Mouse (Mus musculus): ENCODE measurements around the gene Myl4. TPM values are rescaled to one million over a fixed set of nuclear protein-coding genes. Genes with fewer than 3 reads are reported as not detected.

Gene Myl4
- polyA plus RNA-seq, 1 experiment, result 3.4 TPM

DNA sequence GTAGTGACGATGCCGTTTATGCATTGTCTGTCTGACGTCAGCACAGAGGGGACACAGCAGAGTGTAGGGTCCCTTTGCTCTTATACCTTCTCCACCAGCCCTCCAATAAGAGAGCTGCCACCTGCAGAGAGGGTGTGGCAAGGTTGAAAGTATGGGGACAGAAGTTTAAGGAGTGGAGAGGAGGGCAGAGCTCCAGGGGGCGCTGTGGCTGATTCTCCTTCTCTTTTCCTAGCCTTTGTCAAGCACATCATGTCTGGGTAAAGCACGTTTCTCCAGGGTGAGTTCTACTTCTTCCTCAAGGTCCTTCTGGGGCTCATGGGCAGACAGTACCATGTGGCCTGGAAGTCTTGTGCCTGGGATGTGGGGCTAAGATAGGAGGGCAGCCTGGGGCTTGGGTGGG lies 35.0 kb downstream of the Myl4 start:
- no peak for TF ChIP-seq CTCF (IDR thresholded peaks at IDR 0.05; ENCODE audit: borderline replicate concordance, extremely low read depth, insufficient read depth, insufficient read length)
- TF ChIP-seq POLR2A (IDR thresholded peaks at IDR 0.05; ENCODE audit: borderline replicate concordance, extremely low read depth, insufficient read depth, insufficient read length, poor library complexity, severe bottlenecking), result no peak

DNA sequence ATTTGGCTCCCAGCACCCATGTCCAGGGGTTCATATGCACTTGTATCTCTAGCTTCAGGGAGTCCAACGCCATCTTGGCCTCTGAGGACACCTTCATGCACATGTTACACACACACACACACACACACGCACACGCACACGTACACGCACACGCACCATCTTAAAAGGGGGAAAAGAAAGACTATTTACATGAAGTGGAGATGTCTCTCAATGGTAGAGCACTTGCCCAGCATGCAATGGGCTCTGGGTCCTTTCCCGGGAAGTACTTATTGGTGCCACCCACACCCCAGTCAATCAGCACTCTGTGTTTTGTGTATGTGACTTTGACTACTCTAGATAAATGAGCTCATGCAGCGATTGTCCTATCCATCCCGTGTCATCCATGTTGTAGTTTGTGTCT lies 37.4 kb downstream of the Myl4 start:
- TF ChIP-seq CTCF (IDR thresholded peaks at IDR 0.05; ENCODE audit: borderline replicate concordance, extremely low read depth, insufficient read depth, insufficient read length), result no peak
- TF ChIP-seq POLR2A (IDR thresholded peaks at IDR 0.05; ENCODE audit: borderline replicate concordance, extremely low read depth, insufficient read depth, insufficient read length, poor library complexity, severe bottlenecking), result no peak
- DNase-seq (ENCODE audit: low read depth), result no peak

More for the DNA sequence above, 35.0 kb downstream of the Myl4 start:
- DNase-seq (ENCODE audit: low read depth), result no peak

DNA sequence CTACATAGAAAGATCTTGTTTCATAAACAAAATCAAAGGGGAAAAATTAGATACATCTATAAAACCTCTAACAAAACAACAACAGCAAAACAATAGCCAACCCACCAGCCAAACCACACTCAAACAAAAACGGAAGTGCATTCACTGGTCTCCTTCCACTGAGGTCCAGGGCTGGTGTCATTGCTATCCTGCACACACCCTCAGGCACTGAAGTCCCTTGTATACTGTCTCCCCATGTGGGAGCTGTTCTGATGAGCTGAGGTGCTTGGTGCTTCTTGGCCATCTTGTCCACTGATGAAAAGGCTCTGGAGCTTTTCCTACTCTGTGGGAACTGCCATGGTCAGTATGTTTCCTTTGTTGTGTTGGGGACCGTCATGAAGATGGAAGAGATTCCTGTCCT lies 38.0 kb downstream of the Myl4 start:
- no peak for DNase-seq (ENCODE audit: low read depth)
- TF ChIP-seq CTCF (IDR thresholded peaks at IDR 0.05; ENCODE audit: borderline replicate concordance, extremely low read depth, insufficient read depth, insufficient read length), result no peak
- no peak for TF ChIP-seq POLR2A (IDR thresholded peaks at IDR 0.05; ENCODE audit: borderline replicate concordance, extremely low read depth, insufficient read depth, insufficient read length, poor library complexity, severe bottlenecking)

DNA sequence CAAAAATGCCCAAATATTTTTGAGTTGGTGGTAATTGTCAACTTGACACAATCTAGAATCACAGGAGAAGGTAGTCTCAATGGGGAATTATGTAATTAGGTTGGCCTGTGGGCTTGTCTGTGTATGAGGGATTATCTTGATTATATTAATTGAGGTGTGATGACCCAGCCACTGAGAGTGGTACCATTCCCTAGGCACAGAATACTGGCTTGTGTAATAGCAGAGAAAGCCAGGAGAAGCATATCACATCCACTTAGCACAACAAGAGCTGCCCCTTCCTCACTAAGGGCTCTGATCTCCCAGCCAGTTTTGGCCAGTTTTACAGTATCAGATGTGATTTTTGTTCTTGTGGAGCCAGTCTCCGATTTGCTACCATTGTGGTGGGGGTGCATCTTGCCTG lies 39.1 kb downstream of the Myl4 start:
- DNase-seq (ENCODE audit: low read depth), result no peak
- no peak for TF ChIP-seq POLR2A (IDR thresholded peaks at IDR 0.05; ENCODE audit: borderline replicate concordance, extremely low read depth, insufficient read depth, insufficient read length, poor library complexity, severe bottlenecking)
- TF ChIP-seq CTCF (IDR thresholded peaks at IDR 0.05; ENCODE audit: borderline replicate concordance, extremely low read depth, insufficient read depth, insufficient read length), result no peak

DNA sequence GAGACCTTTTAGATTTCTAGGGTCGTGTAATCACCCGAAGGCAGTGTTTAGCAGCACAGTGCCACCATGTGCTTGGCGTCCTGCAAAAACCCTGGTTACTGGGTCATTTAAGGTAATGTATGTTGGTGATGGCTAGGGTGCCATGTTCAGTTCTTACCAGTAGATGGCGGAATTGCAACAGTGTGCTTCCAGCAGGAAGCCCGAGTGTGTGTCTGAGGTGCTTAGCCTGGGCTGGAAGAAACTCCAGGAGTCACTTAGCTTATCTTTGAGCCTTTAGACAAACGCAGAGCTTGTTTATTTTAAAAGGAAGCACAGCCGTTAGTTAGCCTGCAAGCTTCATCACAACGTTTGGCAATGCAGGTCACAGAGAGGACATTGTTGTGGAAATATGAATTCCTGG lies 39.7 kb downstream of the Myl4 start:
- peak; percentile 88 for DNase-seq (ENCODE audit: low read depth)
- TF ChIP-seq CTCF (IDR thresholded peaks at IDR 0.05; ENCODE audit: borderline replicate concordance, extremely low read depth, insufficient read depth, insufficient read length), result peak; percentile 83
- TF ChIP-seq POLR2A (IDR thresholded peaks at IDR 0.05; ENCODE audit: borderline replicate concordance, extremely low read depth, insufficient read depth, insufficient read length, poor library complexity, severe bottlenecking), result no peak

DNA sequence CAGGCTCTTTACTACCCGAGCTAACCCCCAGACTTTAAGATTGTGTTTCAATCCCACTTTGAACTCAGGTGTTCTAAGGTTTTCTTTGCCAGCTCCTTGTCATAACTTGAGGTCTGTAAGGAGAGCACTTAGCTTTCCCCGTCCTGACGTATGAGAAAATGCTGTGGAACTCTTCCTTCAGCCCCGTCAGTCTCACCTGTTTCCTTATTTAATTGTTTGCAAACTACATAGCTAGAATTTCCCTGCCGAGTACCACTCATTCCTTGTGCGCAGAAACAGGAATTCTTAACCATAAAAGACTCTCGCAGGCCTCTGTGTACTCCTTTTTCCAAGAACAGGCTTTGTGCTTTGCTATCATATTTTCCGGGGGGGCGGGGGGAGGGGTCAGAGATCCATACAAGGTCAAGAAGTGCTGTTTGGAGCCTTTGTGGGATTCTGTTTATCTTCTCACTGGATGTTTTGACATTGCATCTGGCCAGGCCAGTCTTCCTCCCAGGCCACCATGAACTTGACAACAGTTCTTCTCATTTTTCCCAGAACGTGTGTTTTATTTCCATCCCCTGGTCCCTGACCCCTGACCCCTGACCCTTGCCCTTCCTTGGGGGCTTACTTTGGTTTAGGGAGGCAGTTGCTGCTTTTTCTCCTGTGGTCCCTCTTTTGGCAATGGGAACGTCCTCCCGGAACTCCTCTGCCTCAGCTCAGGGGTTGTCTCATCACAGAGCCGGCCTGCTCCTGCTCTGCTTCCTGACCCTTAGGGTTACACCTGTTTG lies 41.8 kb downstream of the Myl4 start:
- TF ChIP-seq POLR2A (IDR thresholded peaks at IDR 0.05; ENCODE audit: borderline replicate concordance, extremely low read depth, insufficient read depth, insufficient read length, poor library complexity, severe bottlenecking) (no peak), CTCF (IDR thresholded peaks at IDR 0.05; ENCODE audit: borderline replicate concordance, extremely low read depth, insufficient read depth, insufficient read length) (no peak)
- no peak for DNase-seq (ENCODE audit: low read depth)

DNA sequence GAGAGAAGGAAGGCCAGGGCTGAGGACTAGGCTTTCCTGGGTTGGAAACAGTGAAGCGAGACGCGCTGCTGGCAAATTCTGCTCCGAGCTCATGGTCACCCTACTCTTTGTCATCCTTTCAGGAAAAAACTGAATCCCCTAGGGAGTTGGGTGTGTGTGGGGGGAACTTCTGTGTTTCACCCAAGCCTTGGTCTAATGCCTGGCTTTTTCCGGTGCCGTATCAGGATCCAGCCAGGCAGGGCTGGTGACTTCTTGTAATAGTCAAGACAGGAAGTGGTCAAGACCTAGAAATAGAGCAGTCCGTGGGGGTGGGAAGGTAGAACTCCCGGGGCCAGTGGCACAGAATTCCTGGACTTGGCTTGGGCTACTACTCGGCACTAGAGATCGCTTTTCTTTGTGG lies 45.9 kb downstream of the Myl4 start:
- DNase-seq (ENCODE audit: low read depth), result no peak
- no peak for TF ChIP-seq CTCF (IDR thresholded peaks at IDR 0.05; ENCODE audit: borderline replicate concordance, extremely low read depth, insufficient read depth, insufficient read length)
- TF ChIP-seq POLR2A (IDR thresholded peaks at IDR 0.05; ENCODE audit: borderline replicate concordance, extremely low read depth, insufficient read depth, insufficient read length, poor library complexity, severe bottlenecking), result no peak

DNA sequence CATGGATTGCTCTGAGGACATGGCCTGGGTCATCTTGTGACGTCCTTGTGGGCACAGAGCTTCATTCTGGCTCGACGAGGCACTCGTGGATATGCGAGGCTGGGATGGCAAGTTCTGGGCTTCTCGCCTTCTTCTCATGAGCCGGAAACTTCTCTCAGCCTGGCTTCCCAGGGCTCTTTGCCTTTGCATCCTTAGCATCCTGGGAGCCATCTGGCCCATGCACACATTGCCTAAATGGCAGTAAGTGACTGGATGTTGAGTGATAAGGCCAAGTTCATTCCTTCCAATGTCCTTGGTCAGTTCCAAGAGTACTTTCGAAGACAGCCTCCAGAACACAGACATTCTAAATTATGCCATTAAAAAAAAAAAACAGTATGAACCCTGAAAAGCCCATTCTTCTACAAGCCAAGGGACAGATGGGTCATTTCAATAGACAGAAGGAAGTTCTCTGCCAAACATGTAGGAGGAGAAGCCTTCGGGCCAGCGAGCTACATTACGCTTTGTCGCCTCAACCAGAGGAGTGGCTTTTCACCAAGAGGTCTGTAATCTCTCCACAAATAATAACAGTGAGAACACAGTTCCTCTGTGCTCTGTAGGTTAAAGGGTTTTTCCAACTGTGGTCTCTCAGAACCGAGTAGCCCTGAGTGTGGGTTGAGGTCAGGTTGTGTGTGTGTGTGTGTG lies 48.9 kb downstream of the Myl4 start:
- no peak for DNase-seq (ENCODE audit: low read depth)
- TF ChIP-seq CTCF (IDR thresholded peaks at IDR 0.05; ENCODE audit: borderline replicate concordance, extremely low read depth, insufficient read depth, insufficient read length) (no peak), POLR2A (IDR thresholded peaks at IDR 0.05; ENCODE audit: borderline replicate concordance, extremely low read depth, insufficient read depth, insufficient read length, poor library complexity, severe bottlenecking) (no peak)

DNA sequence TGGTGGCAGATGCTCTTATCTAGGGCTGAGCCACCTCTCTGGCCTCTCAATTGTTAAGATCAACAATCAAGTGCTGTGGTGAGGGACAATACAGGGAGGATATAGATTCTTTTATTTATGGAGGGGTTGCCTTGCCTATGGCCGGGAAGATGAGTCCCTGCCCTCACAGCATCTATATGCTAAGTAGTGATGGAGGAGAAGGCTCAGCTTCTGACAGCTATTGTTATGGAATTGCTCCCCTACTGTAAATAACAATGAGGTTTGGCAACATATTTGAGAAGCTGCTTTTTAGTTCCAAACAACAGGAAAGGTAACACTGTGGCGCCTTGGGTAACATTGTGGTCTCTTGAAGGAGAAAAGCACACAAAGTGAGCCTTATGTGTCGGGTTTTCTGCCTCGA lies 50.2 kb downstream of the Myl4 start:
- no peak for TF ChIP-seq POLR2A (IDR thresholded peaks at IDR 0.05; ENCODE audit: borderline replicate concordance, extremely low read depth, insufficient read depth, insufficient read length, poor library complexity, severe bottlenecking)
- no peak for TF ChIP-seq CTCF (IDR thresholded peaks at IDR 0.05; ENCODE audit: borderline replicate concordance, extremely low read depth, insufficient read depth, insufficient read length)
- DNase-seq (ENCODE audit: low read depth), result no peak

DNA sequence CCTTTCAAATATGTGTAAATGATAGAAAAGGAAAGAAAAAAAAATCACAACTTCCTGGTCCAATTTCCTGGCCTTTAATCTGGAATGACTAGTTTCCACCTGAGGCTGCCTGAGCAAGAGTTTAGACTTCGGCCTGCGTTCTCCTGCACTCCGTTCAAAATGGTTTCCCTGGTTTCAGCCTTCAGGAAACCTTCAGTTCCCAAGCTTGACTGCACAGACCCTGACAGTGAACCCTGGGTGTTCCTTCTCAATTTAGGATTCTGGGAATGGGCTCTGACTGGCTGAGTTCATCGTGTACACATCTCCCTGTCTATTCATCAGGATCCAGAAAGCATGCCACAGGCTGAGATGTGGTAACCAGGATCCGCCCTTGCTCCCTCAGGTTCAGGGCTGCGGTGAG lies 53.7 kb downstream of the Myl4 start:
- DNase-seq (ENCODE audit: low read depth), result no peak
- TF ChIP-seq CTCF (IDR thresholded peaks at IDR 0.05; ENCODE audit: borderline replicate concordance, extremely low read depth, insufficient read depth, insufficient read length), result no peak
- no peak for TF ChIP-seq POLR2A (IDR thresholded peaks at IDR 0.05; ENCODE audit: borderline replicate concordance, extremely low read depth, insufficient read depth, insufficient read length, poor library complexity, severe bottlenecking)

DNA sequence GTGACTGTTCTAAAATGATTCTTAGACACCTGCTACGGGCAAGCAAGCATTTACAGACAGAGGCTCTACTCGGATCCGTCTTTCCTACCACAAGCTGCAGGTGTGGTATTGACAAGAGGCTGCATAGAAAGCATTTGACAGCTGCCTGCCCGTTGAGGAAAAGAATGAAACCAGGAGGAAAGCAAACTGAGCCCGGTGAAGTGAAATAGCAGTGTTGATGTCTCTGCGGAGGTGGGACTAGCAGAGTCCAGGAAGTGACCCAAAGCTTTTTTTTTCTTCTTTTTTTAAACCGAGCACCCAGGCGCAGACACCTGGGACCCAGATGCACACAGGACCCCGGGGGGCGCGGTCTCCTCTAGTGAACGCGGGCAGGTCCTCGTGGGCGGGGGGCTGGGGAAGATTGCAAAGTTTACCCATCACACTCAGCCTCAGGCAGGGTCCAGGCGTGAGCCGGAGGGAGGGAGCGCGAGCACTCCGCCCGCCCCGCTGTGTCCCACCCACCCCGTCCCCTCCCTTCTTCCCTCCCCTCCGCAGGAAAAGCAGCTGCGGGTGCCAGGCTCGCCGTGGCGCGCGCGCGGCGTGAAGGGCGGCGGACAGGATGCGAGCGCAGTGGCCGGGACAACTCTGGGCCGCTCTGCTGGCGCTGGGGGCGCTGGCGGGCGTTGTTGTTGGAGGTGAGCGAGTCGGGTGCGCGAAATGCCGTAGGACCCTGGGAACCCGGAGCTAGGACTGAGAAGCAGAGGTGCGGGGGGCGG lies 57.2 kb downstream of the Myl4 start, which contains the start of gene Itgb3:
Itgb3 (plus strand) TSS at position 510 of the 755 bp plus-strand sequence.
- DNase-seq (ENCODE audit: low read depth), result peak; percentile 83
- TF ChIP-seq CTCF (IDR thresholded peaks at IDR 0.05; ENCODE audit: borderline replicate concordance, extremely low read depth, insufficient read depth, insufficient read length) (peak; percentile 46; the same call in 1 of the 2 replicates), POLR2A (IDR thresholded peaks at IDR 0.05; ENCODE audit: borderline replicate concordance, extremely low read depth, insufficient read depth, insufficient read length, poor library complexity, severe bottlenecking) (no peak)
